ENCODE assay signal across 8 mouse cellular contexts in the genomic region with DNA sequence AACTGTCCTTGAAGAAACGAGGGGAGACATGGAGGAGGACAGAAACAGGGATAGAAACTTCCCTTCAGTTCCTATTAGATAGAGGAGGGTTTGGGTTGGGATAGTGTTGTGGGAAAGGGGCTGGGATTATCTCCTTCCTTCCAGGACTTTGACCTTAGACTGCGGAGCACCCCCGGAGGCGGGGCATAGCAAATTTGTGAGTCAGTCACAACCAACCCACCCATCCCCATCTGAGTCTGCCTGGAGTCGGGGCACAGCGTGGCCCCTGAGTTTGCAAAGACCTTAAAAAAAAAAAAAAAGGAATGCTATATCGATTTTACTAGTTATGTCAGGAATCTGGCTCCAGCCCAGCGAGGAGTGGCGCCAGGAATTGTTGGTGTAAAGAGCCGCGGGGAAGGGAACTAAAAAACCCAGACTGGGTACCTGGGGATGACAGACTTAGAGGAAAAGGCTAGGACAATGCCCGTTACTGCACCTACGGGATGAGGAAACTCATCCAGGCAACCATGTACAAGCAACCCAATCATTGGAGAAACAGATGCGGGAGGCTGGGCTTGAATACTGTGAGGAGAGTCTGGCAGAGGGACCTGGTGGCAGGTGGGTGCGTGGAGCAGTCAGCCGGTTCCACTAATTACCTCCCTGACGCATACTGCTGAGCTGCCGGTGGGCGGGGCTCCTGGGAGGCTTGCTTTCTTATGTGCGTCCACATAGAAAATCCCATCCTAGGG. TPM values are rescaled to one million over a fixed set of nuclear protein-coding genes. Genes with fewer than 3 reads are reported as not detected.
DNase-seq lines count a peak whose midpoint lies in the region; ATAC-seq and TF ChIP-seq lines count a peak whose summit lies in the region.

No protein-coding gene starts in this region.

- no peak for TF ChIP-seq CTCF in liver, adult 2 months (IDR thresholded peaks at IDR 0.05; ENCODE audit: low read depth, low read length)

- WGBS in liver, adult 2 months: 7% methylated on average over 20 of the region's 20 CpGs
- 9% methylated on average over 20 of the region's 20 CpGs for WGBS in intestine, embryonic 15.5 days
- WGBS in limb, embryonic 14.5 days: 9% methylated on average over 20 of the region's 20 CpGs

- H3K27me3 ChIP-seq in liver, adult 2 months (ENCODE audit: control insufficient read depth, insufficient read depth, low read length): no peaks in the 10 kb centered on the region; the same call in 1 of the 2 replicates
- no peaks in the 10 kb centered on the region for H3K27me3 ChIP-seq in intestine, embryonic 15.5 days (replicated peaks)
- H3K27me3 ChIP-seq in limb, embryonic 14.5 days (ENCODE audit: control insufficient read depth, insufficient read depth, low read length): no peaks in the 10 kb centered on the region

- no peak overlapping the region for H3K9ac ChIP-seq in liver, adult 2 months (ENCODE audit: low read depth, low read length)
- no peak overlapping the region for H3K9ac ChIP-seq in intestine, embryonic 15.5 days
- no peak overlapping the region for H3K9ac ChIP-seq in limb, embryonic 14.5 days (ENCODE audit: low read depth, low read length, severe bottlenecking)

- TF ChIP-seq POLR2A in liver, adult 2 months (IDR thresholded peaks at IDR 0.05; ENCODE audit: extremely low read depth, insufficient read depth, low read length): no peak
- no peak for TF ChIP-seq POLR2A in limb, embryonic 14.5 days (IDR thresholded peaks at IDR 0.05; ENCODE audit: borderline replicate concordance, extremely low read depth, insufficient read depth, insufficient read length)

- DNase-seq in liver, adult 2 months (ENCODE audit: extremely low read depth, low read depth, low spot score): peak; percentile 21
- no peak for DNase-seq in liver
- DNase-seq in embryo, embryonic 9.5 days (ENCODE audit: extremely low spot score): peak; percentile 7
- DNase-seq in limb, embryonic 14.5 days (ENCODE audit: low spot score): peak; percentile 16
- peak; percentile 54 for DNase-seq in right cerebral cortex, postnatal 14 days
- no peak for DNase-seq in lung, postnatal 14 days
- no peak for DNase-seq in heart, postnatal 36 days

- H3K9me3 ChIP-seq in intestine, embryonic 15.5 days: no peaks in the 10 kb centered on the region
- H3K9me3 ChIP-seq in limb, embryonic 14.5 days (ENCODE audit: control insufficient read depth, low read length): no peaks in the 10 kb centered on the region

- H3K27ac ChIP-seq in liver, adult 2 months (replicated peaks; ENCODE audit: insufficient read depth, low read depth, low read length): no peak overlapping the region
- H3K27ac ChIP-seq in intestine, embryonic 15.5 days: no peak overlapping the region
- H3K27ac ChIP-seq in limb, embryonic 14.5 days (replicated peaks; ENCODE audit: low read depth, low read length): no peak overlapping the region

- intact Hi-C loops in heart, postnatal 36 days (cut with DNase I): no loop called here

- no peak overlapping the region for H3K4me3 ChIP-seq in liver, adult 2 months (ENCODE audit: insufficient read depth, low read depth, low read length)
- H3K4me3 ChIP-seq in intestine, embryonic 15.5 days (replicated peaks): no peak overlapping the region
- peak overlapping the region; percentile 17; the same call in 1 of the 2 replicates for H3K4me3 ChIP-seq in limb, embryonic 14.5 days (replicated peaks; ENCODE audit: low read length)

- no peaks in the 10 kb centered on the region for H3K36me3 ChIP-seq in liver, adult 2 months (ENCODE audit: control insufficient read depth, insufficient read depth, low read length)
- no peaks in the 10 kb centered on the region for H3K36me3 ChIP-seq in intestine, embryonic 15.5 days
- H3K36me3 ChIP-seq in limb, embryonic 14.5 days (ENCODE audit: control insufficient read depth, insufficient read depth, low read length): no peaks in the 10 kb centered on the region

- peak; percentile 88 for ATAC-seq in intestine, embryonic 15.5 days
- ATAC-seq in limb, embryonic 14.5 days (ENCODE audit: low FRiP score, low read depth): peak; percentile 30; the same call in 1 of the 2 replicates

- peaks cover 2% of the 10 kb centered on the region; the same call in 1 of the 2 replicates for H3K4me1 ChIP-seq in liver, adult 2 months (ENCODE audit: control insufficient read depth, insufficient read depth, low read length)
- H3K4me1 ChIP-seq in intestine, embryonic 15.5 days (replicated peaks): 0 out of 2 replicates have a peak, but pooled peaks cover 2% of the 10 kb centered on the region
- H3K4me1 ChIP-seq in limb, embryonic 14.5 days (ENCODE audit: control insufficient read depth, insufficient read depth, low read length): peaks cover 13% of the 10 kb centered on the region

- H3K79me2 ChIP-seq in liver, adult 2 months (ENCODE audit: control insufficient read depth, insufficient read depth, low read length): no peaks in the 10 kb centered on the region

- peak overlapping the region; percentile 47 for H3K4me2 ChIP-seq in intestine, embryonic 15.5 days (replicated peaks)
- H3K4me2 ChIP-seq in limb, embryonic 14.5 days (replicated peaks; ENCODE audit: low read depth, low read length, severe bottlenecking): peak overlapping the region; percentile 48

RNA-seq across cellular contexts. Expression of gene Tex37, which starts 6.9 kb away (rescaled TPM):
- not detected in 2 replicates for total RNA-seq in liver, adult 2 months (2014; rRNA removed)
- not detected in 2 replicates for polyA plus RNA-seq in liver, adult 2 months (2012; rRNA removed)
- polyA plus RNA-seq in intestine, embryonic 15.5 days (2015; fragmentation: Nextera tagmentation; extraction: Ambion mirVana): not detected in 2 replicates
- not detected in 2 replicates for polyA plus RNA-seq in limb, embryonic 14.5 days (2012; rRNA removed)
- polyA plus RNA-seq in limb, embryonic 14.5 days (2014; fragmentation: Nextera tagmentation; extraction: Ambion mirVana): not detected in 2 replicates
- not detected for total RNA-seq in heart, postnatal 36 days (2021)

RNA-seq across cellular contexts. Expression of gene Foxi3, which starts 44.5 kb away (rescaled TPM):
- total RNA-seq in liver, adult 2 months (2014; rRNA removed): not detected in 2 replicates
- polyA plus RNA-seq in liver, adult 2 months (2012; rRNA removed): not detected in 2 replicates
- polyA plus RNA-seq in intestine, embryonic 15.5 days (2015; fragmentation: Nextera tagmentation; extraction: Ambion mirVana): not detected in 2 replicates
- polyA plus RNA-seq in limb, embryonic 14.5 days (2012; rRNA removed): 1.6 and 1.8 TPM in 2 replicates
- polyA plus RNA-seq in limb, embryonic 14.5 days (2014; fragmentation: Nextera tagmentation; extraction: Ambion mirVana): 0.39 and 0.77 TPM in 2 replicates
- not detected for total RNA-seq in heart, postnatal 36 days (2021)

Comparison
In these comparisons a context has a peak if more than half of its experiments do, and no peak if none do; other contexts are left out.
1. DNase-seq: peak in liver, adult 2 months (single experiment), embryo, embryonic 9.5 days (single experiment), limb, embryonic 14.5 days (single experiment) and right cerebral cortex, postnatal 14 days (single experiment); none in liver (single experiment), lung, postnatal 14 days (single experiment) and heart, postnatal 36 days (0 of 2).